Mouse (Mus musculus) small intestine, adult 2 months (tissue): ENCODE measurements around the gene Tpbgl. TPM values are rescaled to one million over a fixed set of nuclear protein-coding genes. Genes with fewer than 3 reads are reported as not detected.

Source experiments
- H3K27ac ChIP-seq: fragments of 200-500 bp; 2 replicates; pipeline ENCODE4 v1.5.1; 2012; ENCODE audit warnings: low read depth, low read length, control low read depth, inconsistent platforms; ENCODE audit not compliant: insufficient read depth
- H3K27me3 ChIP-seq: fragments of 200-500 bp; 2 replicates; pipeline ENCODE4 v1.6.1; 2012; ENCODE audit warnings: mild to moderate bottlenecking, moderate library complexity, low read length, inconsistent platforms; ENCODE audit not compliant: control insufficient read depth, insufficient read depth
- H3K36me3 ChIP-seq: fragments of 200-500 bp; 2 replicates; pipeline ENCODE4 v1.6.1; 2012; ENCODE audit warnings: mild to moderate bottlenecking, low read length, control low read depth, inconsistent platforms; ENCODE audit not compliant: control insufficient read depth, insufficient read depth
- H3K4me1 ChIP-seq: fragments of 200-500 bp; 2 replicates; pipeline ENCODE4 v1.6.1; 2012; ENCODE audit warnings: low read length, inconsistent platforms, mixed read lengths; ENCODE audit not compliant: control insufficient read depth, insufficient read depth, insufficient read length
- H3K4me3 ChIP-seq: fragments of 200-500 bp; 2 replicates; pipeline ENCODE4 v1.5.1; 2012; ENCODE audit warnings: low read depth, mild to moderate bottlenecking, control low read depth, inconsistent platforms, low read length, moderate library complexity
- CTCF ChIP-seq: fragments of 200-500 bp; IDR thresholded peaks from 2 replicates; pipeline ENCODE4 v1.5.1; 2012; ENCODE audit warnings: low read depth, mild to moderate bottlenecking, control low read depth, inconsistent platforms, low read length, moderate library complexity, mixed read lengths; ENCODE audit not compliant: insufficient replicate concordance, insufficient read length; ENCODE audit errors: extremely low read depth
- POLR2A ChIP-seq: fragments of 200-500 bp; IDR thresholded peaks from 2 replicates; pipeline ENCODE4 v1.6.1; 2012; ENCODE audit warnings: low read depth, mild to moderate bottlenecking, control low read depth, inconsistent platforms, low read length, moderate library complexity
- WGBS: fragments of 180-500 bp; shearing (Covaris S2); methylation state at CpG from one replicate; pipeline ENCODE4 v1.1.7; 2018; 5-methylcytosine and 5-hydroxymethylcytosine counted together
- polyA plus RNA-seq: library from polyadenylated mRNA; depleted of rRNA; stranded (reverse); fragments of >200 nt; gene quantifications from 2 replicates; pipeline ENCODE4 v1.2.3, GENCODE M21; 2012; rRNA removed

The Tpbgl gene
- polyA plus RNA-seq, 1 experiment = 2.7 TPM

GRCm38 (mm10) chr7:99580247-99580646, 46.7 kb downstream of the Tpbgl start:
- peaks cover 18% of the 10 kb centered on the region for H3K36me3 ChIP-seq
- no peak overlapping the region for H3K4me3 ChIP-seq
- no peaks in the 10 kb centered on the region for H3K27me3 ChIP-seq
- 67% methylated on average over 6 of the region's 6 CpGs for WGBS
- peak overlapping the region; percentile 1; the same call in 1 of the 2 replicates for H3K27ac ChIP-seq
- H3K4me1 ChIP-seq = peaks cover 4% of the 10 kb centered on the region; the same call in 1 of the 2 replicates
- TF ChIP-seq CTCF (no peak), POLR2A (no peak)

- Histone ChIP-seq H3K27ac (peak overlapping the region; percentile 1; the same call in 1 of the 2 replicates), H3K4me3 (peak overlapping the region; percentile 6; the same call in 1 of the 2 replicates), H3K36me3 (peaks cover 16% of the 10 kb centered on the region; the same call in 1 of the 2 replicates), H3K27me3 (no peaks in the 10 kb centered on the region), H3K4me1 (peaks cover 4% of the 10 kb centered on the region; the same call in 1 of the 2 replicates)
- WGBS = 76% methylated on average over 16 of the region's 16 CpGs
- TF ChIP-seq CTCF (no peak), POLR2A (no peak)
Measured at GRCm38 (mm10) chr7:99579491-99580190, 47.3 kb downstream of the Tpbgl start.

GRCm38 (mm10) chr7:99578246-99578645, 48.7 kb downstream of the Tpbgl start:
- Histone ChIP-seq H3K27me3 (no peaks in the 10 kb centered on the region), H3K4me3 (no peak overlapping the region), H3K36me3 (peaks cover 9% of the 10 kb centered on the region), H3K27ac (no peak overlapping the region), H3K4me1 (peaks cover 4% of the 10 kb centered on the region; the same call in 1 of the 2 replicates)
- 76% methylated on average over 3 of the region's 3 CpGs for WGBS
- TF ChIP-seq POLR2A = no peak
- no peak for TF ChIP-seq CTCF

Other genes with a start within 250 kb of the Tpbgl start
- gene Gdpd5, start 245.7 kb downstream of the Tpbgl start, polyA plus RNA-seq = 16.0 and 16.6 TPM in 2 replicates
- gene Klhl35, start 161.1 kb downstream of the Tpbgl start, polyA plus RNA-seq = 0.13 and 0.27 TPM in 2 replicates
- gene Rps3, start 143.4 kb downstream of the Tpbgl start, polyA plus RNA-seq = 139 and 203 TPM in 2 replicates
- gene Arrb1, start 91.6 kb downstream of the Tpbgl start, polyA plus RNA-seq = 34.3 and 66.7 TPM in 2 replicates
- 19.3 and 28.3 TPM in 2 replicates for gene Slco2b1, start 84.2 kb upstream of the Tpbgl start, polyA plus RNA-seq
- gene Olfr520, start 103.2 kb upstream of the Tpbgl start, polyA plus RNA-seq = not detected in 2 replicates
- not detected in 2 replicates for gene Olfr521, start 136.4 kb upstream of the Tpbgl start, polyA plus RNA-seq
- 0.82 and 1.3 TPM in 2 replicates for gene Neu3, start 201.3 kb upstream of the Tpbgl start, polyA plus RNA-seq
- 0.05 TPM in 1 of 2 replicates, not detected in the other for gene Xrra1, start 232.0 kb upstream of the Tpbgl start, polyA plus RNA-seq
- gene Spcs2, start 236.4 kb upstream of the Tpbgl start, polyA plus RNA-seq = 6.3 and 12.0 TPM in 2 replicates